Mouse (Mus musculus) T-helper 1 cell (primary cell): ENCODE results near the gene Gm11239.
"Not testable (repeated sequence)": the region's sequence is repeated elsewhere in the genome, so short reads cannot be mapped to it uniquely, and the experiment has no call there.

ENCODE experiments used
- in situ Hi-C: fragments of 300-600 bp; cut with MboI, MseI; formaldehyde crosslinking; loops from one replicate; pipeline ENCODE4 v1.15.1; 2025; ENCODE audit warnings: high pct_unique_total_duplicates

The Gm11239 gene

DNA sequence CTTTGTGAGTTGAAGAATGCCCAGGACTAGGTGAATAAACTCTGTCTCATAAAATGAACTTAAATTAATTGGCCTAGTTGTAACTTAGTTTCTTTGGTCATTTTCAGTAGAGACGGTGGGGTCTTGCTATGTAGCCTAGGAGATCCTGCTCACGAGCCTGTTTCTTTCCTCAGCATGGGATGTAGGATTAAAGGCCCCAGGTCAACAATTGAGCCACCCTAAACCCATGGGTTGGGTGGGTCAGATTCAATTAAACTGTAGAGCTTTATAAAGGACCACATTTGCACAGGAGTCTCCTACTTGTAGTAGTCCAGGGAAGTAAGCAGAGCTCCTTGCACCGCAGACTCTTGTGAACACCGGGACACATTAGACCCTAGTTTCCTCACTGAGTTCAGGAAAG, at the start of gene Gm11239:
Gene Gm11239, plus strand, starts transcription at position 301 of the 400 bp plus-strand sequence.
- in situ Hi-C loops: not testable (repeated sequence)

DNA sequence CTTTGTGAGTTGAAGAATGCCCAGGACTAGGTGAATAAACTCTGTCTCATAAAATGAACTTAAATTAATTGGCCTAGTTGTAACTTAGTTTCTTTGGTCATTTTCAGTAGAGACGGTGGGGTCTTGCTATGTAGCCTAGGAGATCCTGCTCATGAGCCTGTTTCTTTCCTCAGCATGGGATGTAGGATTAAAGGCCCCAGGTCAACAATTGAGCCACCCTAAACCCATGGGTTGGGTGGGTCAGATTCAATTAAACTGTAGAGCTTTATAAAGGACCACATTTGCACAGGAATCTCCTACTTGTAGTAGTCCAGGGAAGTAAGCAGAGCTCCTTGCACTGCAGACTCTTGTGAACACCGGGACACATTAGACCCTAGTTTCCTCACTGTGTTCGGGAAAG, 45.5 kb upstream of the Gm11239 start, which contains the start of gene Gm11237:
Gene Gm11237, plus strand, starts transcription at position 301 of the 400 bp plus-strand sequence.
- in situ Hi-C loops: not testable (repeated sequence)

DNA sequence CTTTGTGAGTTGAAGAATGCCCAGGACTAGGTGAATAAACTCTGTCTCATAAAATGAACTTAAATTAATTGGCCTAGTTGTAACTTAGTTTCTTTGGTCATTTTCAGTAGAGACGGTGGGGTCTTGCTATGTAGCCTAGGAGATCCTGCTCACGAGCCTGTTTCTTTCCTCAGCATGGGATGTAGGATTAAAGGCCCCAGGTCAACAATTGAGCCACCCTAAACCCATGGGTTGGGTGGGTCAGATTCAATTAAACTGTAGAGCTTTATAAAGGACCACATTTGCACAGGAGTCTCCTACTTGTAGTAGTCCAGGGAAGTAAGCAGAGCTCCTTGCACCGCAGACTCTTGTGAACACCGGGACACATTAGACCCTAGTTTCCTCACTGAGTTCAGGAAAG, 30.3 kb upstream of the Gm11239 start, which contains the start of gene Gm11236:
Gene Gm11236, plus strand, starts transcription at position 301 of the 400 bp plus-strand sequence.
- in situ Hi-C loops: not testable (repeated sequence)

DNA sequence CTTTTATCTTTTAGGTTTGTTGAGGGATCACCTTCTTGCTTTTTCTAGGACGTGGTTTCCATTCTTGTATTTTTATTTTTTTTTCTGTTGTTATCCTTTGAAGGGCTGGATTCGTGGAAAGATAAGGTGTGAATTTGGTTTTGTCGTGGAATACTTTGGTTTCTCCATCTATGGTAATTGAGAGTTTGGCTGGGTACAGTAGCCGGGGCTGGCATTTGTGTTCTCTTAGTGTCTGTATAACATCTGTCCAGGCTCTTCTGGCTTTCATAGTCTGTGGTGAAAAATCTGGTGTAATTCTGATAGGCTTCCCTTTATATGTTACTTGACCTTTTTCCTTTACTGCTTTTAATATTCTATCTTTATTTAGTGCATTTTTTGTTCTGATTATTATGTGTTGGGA, 6.3 kb upstream of the Gm11239 start:
- in situ Hi-C loops: not testable (repeated sequence)

DNA sequence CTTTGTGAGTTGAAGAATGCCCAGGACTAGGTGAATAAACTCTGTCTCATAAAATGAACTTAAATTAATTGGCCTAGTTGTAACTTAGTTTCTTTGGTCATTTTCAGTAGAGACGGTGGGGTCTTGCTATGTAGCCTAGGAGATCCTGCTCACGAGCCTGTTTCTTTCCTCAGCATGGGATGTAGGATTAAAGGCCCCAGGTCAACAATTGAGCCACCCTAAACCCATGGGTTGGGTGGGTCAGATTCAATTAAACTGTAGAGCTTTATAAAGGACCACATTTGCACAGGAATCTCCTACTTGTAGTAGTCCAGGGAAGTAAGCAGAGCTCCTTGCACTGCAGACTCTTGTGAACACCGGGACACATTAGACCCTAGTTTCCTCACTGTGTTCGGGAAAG, 15.1 kb downstream of the Gm11239 start, which contains the start of gene Gm428:
Gene Gm428, plus strand, starts transcription at position 301 of the 400 bp plus-strand sequence.
- in situ Hi-C loops: not testable (repeated sequence)

DNA sequence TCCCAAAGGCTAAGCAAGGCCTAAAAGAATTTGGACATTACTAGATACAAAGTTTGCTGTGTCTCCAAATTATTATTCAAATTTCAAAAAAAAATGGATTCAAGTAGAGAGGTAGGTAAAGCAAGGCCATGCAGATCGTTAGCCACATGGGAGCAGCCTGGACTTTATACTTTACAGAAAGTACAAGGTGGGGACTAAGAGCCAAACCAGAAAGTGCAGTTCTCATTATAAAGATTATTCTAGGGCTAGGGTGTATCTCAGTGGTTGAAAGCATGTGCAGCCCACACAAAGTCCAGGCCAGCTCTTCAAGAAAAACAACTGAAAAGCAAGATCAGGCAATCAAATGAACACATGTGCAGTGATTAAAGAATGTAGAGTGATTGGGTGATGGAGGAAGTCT, 50.6 kb downstream of the Gm11239 start:
- in situ Hi-C loops: no loop called here

DNA sequence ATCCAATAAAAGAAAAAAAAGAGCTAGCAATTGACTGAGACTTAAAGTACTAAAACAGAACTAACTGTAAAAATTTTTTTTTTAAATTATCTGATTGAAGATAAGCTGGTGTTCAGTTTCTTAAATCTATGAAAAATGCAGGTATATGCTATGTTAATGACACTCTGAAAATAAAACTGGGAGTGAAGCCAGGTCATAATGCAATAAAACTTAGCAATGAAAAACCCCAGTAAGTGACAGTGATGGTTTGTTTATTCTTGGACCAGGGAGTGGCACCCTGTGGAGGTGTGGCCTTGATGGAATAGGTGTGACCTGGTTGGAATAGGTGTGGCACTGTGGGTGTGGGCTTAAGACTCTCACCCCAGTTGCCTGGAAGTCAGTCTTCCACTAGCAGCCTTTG, 51.7 kb downstream of the Gm11239 start:
- in situ Hi-C loops: no loop called here
